Mouse (Mus musculus) yolk sac, embryonic 10.5 days (tissue): ENCODE measurements around the gene Sf1.

Experiments used
- DNase-seq: peaks from one replicate; pipeline ENCODE4 v3.0.0-alpha.2; 2017; ENCODE audit warnings: low spot score

Sf1 gene

DNA sequence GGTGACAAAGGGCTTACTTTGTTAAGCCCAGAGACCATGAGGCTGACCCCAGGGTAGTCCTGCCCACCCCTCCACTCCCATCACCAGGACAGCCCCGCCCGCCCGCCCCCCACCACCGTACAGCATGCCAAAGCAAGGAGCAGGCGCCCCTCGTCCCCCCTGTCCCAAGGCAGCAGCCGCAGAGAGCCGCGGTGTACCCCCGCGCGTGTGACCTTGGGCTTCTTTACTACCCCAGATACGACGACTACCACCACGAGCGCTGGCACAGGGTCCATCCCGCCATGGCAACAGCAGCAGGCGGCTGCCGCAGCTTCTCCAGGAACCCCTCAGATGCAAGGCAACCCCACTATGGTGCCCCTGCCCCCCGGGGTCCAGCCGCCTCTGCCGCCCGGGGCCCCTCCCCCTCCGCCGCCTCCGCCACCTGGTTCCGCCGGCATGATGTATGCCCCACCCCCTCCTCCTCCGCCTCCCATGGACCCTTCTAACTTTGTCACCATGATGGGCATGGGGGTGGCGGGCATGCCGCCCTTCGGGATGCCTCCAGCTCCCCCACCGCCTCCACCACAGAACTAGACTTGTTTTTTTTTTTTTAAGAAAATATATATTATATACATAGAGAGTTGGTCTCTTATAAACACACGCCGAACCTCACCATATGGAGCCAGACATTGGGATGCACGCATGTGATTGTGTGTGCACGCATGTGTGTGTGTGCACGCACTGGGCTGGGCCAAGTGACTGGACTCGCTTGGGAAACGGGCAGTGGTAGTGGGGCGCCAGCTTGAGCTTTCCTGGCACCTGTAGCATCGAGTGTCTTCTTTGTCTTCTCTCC, 12.1 kb downstream of the Sf1 start:
- no peak for DNase-seq

DNA sequence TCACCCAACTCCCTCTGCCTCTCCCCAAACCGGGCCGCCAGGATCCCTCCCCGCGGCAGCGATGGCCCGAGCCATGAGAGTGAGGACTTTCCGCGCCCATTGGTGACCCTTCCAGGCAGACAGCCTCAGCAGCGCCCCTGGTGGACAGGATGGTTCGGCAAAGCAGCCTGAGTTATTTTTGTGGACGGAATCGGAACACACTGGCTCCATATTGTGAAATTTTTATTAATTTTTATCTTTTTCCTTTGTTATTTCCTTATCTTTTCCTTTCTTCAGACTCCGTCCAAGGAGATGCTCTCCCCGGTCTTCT, 12.7 kb downstream of the Sf1 start:
- no peak for DNase-seq

DNA sequence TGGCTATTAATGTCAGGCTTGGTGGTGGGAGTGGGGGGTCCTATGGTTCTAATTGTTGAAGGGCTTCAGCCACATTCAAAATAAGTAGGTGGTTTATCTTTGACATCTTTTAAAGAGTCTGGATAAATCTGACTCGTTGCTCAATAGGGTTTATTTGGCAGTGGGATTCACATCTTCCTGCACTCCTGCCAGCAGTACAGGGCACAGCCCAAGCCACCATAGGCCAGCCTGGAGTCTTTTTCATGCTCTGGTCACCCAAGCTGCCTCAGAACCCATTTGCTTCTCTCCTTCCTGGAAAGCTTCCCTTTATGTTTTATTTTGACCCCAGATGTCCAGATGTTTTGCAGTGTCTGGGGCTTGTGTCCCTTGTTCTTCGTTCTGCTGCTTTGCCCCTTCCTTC, 13.2 kb downstream of the Sf1 start:
- no peak for DNase-seq

DNA sequence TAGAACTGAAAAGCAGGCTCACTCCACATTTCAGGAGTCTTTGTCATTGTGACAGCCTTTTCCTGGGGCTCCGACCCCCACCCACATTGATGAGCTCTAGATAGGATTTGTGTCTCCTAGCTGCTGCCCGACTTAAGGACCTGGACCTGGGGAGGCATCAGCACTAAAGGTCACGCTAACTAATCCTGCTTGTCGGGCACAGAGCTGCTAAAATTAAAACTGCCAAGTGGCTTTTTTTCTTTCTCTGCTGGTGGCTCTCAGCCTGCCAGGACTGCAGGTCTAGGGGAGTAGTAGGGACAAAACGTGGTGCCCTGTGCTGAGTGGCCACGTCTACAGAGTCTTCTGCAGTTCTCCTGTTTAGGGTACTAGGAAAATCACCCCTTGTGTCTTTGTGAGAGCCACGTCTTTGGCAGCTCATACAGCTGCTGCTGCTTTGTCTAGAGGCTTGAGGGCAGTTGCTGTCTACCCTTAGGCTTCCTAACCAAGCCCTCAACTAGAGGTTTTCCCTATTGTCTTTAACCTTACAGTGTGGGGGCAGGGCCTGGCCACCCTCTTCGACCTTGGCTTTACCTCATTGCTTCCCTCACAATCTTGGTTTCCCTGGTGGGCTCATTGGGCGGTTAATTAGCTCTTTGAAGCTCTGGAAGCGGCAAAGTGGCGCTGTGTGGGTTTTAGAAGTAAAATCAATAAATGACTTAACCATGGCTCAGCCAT, 14.0 kb downstream of the Sf1 start:
- no peak for DNase-seq

DNA sequence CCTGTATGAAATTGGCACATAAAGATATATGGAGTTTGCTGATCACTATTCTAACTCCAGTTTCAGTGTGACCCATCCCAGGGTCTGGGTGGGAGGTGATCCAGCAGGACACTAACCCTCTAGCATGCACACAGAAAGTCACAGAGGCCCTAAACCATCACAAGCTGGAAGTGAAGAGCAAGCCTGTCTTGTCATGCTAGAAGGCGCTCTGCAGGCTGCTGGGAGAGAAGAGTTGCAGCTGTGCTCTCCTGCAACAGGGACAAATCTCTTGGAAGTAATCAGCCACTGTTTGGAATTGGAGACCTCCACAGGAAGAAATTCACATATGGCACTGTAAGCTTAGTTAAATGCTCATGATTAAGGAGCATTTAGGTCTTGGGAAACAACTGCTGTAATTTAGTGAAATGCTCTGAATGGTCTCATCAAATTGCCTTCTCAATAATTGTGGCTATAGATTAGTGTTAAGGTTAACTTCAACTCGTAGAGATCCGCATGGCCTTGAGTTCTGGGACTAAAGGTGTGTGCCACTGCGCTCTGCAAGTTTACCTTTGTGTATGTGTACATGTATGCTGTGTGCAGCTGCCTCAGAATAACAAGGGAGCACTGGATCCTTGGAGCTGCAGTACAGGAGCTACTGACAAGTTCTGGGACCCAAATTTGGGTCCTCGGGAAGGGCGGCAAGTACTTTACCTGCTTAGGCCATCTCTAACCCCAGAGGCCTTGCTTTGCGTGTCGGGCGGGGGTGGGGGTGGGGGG, 17.1 kb downstream of the Sf1 start:
- DNase-seq: no peak

DNA sequence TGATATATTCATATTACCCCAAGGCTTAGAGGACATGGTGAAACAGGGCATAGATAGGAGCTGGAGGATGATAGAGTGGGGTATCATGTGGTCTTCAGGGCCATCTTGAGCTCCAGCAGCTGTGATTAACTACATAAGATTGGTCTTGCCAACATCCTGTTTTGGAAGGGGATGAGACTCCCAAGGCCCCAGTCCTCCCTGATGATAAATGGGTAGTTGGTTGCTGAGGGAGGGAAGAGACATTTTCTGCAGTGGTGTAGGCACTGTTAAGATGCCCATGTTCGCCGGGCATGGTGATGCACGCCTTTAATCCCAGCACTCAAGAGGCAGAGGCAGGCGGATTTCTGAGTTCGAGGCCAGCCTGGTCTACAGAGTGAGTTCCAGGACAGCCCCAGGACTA, 17.7 kb downstream of the Sf1 start:
- no peak for DNase-seq

DNA sequence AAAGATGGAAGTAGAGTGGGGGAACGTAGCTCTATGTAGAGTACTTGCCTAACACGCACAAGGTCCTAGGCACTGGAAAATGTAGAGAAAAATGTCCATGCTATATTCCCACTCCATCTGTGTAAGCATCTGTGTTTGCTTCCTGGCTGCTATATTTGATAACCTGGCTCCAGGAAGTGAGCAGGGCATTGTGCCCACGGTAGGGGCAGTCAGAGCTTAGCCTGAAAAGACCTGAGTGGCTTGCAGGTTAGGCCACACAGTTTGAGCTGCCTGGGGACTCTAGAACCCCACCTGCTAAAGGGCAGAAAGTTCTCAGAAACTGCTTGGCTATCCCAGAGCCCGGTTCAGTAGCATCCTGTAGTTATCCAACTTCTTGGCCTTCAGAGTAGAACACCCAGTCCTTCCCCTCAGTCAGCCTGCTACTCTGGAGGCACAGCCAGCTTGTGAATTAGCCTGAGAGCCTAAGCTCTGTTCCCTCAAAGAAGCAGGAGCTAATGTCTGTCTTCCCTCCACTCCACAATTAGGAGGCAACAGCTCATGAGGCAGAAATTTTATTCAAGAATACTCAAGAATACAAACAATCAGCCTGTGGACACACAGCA, 18.9 kb downstream of the Sf1 start:
- no peak for DNase-seq

DNA sequence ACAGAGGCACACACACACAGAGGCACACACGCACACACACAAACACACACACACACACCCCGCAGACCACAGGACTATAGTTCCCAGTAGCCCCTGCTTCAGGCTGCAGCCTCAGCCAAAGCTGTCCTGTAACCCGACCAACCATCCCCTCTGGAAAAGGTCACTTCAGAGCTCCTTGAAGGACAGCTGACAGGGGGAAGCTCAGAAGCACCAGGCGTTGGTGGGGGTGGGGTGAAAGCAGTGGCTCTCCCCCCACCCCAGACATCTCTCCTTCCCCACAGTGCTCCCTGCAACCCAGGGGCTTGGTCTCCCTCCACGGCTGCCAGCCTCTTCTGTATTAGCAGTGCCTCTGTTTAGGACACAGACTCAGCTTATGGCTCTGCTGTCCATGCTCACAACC, 20.0 kb downstream of the Sf1 start:
- no peak for DNase-seq

DNA sequence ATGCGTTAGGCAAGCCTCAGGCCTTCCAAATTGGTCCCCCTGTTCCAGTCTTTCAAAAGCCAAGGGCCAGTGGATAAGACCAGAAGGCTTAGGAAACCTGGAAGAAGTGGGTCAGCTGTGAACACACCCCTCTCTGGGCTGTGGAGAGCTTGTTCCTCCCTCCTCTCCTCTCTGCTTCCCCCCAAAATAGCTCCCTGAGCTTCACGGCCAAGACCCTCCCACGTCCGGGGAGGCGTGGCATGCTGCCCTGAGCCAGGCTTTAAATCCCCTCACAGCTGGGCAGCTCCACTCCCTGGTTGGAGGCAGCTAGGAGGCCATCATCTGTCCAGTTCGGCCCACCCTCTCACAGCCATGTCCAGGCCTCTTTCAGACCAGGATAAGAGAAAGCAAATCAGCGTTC, 20.6 kb downstream of the Sf1 start, which contains the start of gene Pygm:
Gene Pygm, plus strand, starts transcription at position 272 of the 400 bp plus-strand sequence.
- no peak for DNase-seq

DNA sequence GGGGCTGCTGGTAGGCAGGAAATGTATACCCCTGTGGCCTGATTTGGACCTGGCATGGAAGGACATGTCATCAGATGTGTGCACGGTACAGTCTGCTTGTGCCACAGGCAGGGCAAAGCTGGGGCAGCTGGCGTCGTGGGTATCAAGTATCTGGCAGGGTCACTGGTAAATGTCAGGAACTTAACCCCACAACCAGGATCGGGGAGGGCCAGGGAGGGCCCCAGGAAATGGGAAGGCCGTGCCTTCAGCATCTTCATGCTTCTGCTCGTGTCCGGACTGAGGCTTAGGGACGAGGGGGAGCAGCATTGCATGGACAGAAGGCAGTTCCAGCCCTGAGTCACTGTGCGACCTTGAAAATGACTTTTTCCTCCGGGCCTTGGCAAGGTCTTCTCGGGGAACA, 21.5 kb downstream of the Sf1 start:
- DNase-seq: no peak

DNA sequence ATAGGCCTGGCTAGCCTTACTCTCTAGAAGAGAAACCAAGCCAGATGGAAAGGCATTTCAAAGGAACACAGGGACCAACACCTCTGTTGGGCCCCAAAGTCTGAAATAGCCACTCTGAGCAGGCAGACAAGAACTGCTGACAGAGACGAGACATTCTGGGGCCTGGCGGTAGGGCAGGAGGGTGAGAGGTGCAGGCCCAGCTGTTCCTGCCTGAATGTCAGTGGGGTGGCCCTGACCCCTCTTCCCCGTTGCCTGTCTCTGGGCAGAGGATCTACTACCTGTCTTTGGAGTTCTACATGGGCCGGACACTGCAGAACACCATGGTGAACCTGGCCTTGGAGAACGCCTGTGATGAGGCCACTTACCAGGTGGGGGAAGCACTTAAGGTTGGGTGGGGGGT, 21.9 kb downstream of the Sf1 start:
- DNase-seq: no peak

DNA sequence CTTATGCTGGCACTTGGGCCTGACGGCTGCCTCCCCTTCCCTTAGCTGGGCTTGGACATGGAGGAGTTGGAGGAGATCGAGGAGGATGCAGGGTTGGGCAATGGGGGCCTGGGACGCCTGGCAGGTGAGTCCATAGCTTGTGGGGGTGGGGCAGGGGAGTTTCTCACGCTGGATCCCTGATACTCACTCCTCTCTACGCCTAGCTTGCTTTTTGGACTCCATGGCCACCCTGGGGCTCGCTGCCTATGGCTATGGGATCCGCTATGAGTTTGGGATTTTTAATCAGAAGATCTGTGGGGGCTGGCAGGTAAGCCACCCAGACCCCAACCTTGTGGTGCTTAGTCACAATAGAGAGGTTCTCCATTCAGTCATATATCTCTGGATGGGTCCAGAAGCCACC, 22.3 kb downstream of the Sf1 start:
- DNase-seq: no peak

DNA sequence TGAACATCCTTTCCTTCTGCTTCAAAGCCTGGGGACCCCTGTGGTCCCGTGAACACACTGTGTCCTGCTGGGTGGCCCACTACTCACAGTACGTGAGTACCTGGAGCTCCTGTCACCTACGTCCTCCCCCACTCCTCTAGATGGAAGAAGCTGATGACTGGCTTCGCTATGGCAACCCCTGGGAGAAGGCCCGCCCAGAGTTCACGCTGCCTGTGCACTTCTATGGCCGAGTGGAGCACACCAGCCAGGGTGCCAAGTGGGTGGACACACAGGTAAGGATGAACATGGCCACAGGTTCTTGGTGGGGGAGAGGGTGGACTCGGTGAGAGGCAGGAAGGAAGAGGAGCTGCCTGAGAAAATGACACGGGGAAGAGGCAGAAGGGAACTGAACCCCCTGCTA, 22.7 kb downstream of the Sf1 start:
- DNase-seq: no peak

DNA sequence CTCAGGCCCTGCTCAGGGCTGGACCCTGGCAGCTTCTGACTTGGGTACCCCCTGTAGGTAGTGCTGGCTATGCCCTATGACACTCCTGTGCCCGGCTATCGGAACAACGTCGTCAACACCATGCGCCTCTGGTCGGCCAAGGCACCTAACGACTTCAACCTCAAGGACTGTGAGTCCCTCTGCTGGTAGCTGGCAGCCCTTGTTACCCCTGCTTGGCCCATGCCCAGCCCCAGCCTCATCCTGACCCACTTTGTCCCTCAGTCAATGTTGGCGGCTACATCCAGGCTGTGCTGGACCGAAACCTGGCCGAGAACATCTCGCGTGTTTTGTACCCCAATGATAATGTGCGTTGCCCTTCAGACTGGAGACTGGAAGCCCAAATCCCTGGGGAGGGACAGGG, 24.5 kb downstream of the Sf1 start:
- no peak for DNase-seq

DNA sequence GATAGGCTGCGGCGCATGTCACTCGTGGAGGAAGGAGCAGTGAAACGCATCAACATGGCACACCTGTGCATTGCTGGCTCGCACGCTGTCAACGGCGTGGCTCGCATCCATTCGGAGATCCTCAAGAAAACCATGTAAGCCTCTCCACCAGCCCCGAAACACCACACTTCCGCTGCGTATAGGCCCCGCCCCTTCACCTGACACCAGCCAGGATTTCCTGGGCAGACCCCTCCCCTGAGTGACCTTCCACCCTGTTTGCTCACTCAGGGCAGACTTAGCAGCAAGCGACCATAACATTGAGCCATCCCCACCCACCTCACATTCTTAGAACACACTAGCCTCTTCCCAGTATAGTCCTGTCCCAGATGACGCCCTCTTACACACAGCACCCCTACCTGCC, 26.3 kb downstream of the Sf1 start:
- peak; percentile 88 for DNase-seq

DNA sequence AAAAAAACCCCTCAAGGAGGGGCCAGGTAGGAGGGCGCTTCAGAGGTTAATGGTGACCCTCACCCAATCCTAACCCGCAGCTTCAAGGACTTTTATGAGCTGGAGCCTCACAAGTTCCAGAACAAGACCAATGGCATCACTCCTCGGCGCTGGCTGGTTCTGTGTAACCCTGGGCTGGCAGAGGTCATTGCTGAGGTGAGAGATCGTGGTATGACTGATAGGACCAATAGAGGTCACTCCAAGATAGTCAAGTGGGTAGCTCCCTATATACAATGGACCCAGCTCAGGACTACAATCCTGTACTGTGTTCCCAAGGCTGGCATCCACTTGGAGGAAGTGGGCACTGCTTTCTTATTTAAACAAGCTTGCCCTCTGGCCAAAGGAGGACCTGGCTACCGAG, 26.8 kb downstream of the Sf1 start:
- DNase-seq: no peak

DNA sequence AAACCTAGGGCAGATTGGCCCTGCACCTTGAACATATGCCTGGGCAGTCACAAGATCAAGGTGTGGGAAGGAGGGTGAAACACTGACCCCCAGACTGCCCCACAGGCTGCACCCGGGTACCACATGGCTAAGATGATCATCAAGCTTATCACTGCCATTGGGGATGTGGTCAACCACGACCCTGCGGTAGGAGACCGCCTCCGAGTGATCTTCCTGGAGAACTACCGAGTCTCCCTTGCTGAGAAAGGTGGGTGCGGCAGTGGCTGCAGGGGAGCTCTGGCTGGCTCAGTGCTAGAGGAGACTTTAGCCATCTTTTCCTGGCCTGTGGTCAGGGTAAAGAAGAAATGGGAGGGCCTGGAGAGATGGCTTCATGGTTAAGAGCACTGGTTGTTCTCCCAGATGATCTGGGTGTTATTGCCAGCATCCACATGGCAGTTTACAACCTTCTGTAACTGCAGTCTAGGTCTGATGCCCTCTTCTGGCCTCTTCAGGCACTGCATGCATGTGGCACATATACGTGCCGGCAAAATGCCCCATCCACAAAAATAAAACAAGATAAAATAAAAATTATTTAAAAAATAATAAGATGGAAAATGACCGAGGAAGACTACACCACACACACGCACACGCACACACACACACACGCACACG, 29.4 kb downstream of the Sf1 start:
- no peak for DNase-seq

DNA sequence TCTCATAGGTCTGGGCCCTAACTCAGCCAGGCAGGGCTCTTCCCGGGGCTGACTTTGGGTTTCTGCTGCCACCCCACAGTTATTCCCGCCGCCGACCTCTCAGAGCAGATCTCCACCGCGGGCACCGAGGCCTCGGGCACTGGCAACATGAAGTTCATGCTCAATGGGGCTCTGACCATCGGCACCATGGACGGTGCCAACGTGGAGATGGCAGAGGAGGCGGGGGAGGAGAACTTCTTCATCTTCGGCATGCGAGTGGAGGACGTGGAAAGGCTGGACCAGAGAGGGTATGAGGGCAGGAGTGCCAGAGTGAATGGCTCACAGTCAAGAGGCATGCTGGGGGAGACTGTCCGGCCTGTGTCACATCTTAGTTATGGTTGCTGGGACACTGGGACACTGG, 30.1 kb downstream of the Sf1 start:
- DNase-seq: no peak

DNA sequence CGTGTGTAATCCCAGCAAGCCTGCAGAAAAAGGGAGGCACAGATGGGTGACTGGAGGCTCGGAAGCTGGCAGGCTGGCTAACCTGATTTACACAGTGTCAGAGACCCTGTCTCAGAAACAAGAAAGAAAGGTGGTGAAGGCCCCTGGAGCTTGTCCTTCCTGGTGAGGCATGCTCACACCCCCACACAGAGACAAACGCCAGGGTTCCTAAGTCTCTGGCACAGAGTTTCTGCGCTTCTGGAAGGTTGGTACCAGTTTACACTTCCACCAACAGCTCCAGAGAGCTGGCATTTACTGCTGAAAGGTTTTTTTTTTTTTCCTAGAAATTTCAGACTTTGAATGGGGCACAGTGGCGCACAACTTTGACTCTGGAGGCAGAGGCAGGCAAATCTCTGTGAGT, 32.7 kb downstream of the Sf1 start:
- DNase-seq: no peak

DNA sequence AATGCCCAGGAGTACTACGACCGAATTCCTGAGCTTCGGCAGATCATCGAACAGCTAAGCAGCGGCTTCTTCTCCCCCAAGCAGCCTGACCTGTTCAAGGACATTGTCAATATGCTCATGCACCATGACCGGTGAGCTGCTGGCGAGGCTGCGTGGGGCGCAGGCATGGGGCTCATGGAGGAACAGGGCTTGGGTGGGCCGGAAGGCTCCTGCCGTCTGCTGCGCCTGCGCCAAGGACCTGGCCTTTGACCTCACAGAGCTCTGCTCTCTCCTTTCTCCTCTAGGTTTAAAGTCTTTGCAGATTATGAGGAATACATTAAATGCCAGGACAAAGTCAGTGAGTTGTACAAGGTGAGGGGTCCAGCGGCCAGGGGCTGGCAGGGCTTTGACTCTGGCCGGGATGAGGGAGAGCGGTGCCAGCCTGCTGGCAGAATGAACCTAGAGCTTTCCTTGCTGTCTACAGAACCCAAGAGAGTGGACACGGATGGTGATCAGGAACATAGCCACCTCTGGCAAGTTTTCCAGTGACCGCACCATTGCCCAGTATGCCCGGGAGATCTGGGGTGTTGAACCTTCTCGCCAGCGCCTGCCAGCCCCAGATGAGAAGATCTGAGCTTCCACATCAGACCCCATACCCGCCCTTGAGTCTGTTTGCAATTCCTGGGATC, 34.2 kb downstream of the Sf1 start:
- DNase-seq: no peak

DNA sequence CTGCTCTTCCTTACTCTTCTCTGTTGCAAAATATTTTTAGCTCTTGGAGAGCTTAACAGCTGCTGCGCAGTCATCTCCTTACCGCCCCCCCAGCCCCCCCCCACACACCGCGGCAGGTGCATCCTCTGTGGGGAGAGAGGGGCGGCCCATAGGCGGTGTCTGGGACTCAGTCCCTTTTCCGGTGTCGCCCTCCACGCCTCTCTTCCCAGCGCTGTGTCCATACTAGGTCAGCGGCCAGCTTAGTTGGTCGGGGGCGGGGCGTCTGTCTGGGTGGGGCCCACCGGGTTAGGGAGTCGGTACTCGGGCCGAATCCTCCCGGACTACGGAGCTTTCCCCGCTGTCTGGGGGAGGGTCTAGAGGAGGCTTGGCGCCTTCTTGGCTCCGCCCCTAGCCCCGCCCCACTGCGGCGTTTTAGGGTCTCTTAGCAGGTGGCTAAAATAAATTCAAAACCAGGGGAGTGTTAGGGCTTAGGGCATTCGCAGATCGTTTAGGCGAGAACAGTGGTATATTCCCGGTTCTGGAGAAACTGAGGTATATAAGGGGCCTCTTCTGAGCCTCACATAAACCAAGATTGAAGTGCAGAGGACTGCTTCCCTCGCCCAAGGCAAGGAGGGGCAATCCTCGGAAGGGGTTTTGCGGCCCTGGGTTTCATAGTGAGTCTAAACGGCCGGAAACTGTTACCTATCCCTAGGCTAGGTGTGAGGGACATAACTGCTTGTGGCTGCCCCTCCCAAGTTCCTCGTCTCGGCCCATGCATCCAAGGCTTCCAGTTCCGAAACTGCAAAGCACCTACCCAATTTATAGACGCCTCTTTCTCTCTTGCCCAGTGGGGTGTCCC, 35.2 kb downstream of the Sf1 start:
- peak; percentile 80 for DNase-seq
